In the genomic region with DNA sequence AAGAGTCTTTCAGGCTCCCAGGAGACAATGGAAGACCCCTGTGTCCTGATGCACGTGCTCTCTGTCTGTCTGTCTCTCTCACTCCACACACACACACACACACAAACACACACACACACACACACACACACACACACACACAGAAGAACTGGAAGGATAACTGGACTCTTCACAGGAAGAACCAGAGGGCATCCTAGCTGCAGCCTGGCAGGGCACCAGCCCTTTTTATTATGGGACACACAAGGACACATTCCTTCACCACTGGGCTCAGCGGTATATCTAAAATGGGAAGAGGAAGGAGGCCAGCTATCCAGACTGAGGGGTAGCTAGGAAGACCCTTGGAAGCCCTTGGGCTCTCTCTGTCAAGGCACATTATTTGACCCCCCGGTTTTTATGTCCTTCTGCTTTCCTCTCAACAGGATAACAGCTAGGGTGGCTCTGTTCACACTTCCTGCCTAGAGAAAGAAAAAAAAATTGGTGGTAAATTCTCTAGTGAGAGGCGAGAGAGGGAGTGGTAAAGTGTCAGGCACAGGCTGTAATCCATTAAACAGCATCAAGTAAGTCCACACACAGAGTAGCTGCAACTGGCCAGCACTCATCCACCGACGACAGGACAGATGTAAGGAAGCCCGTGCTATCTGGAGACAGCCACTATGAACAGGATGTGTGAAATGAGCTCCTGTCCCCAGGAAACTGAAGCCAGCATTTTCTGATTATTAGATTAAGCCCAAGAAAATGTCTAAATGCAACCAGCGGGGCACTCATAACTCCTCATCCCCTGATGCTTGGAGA, we compare ENCODE assay signal across 12 mouse cellular contexts. TPM values are rescaled to one million over a fixed set of nuclear protein-coding genes. Genes with fewer than 3 reads are reported as not detected.
DNase-seq lines count a peak whose midpoint lies in the region; ATAC-seq lines count a peak whose summit lies in the region.
"Had no signal": no experiment of that assay in that cellular context is flagged by ENCODE, and none has a peak within 500 bp of the region (broad histone marks: within the 10 kb centered on the region; RNA-seq: fewer than 3 reads in every experiment).

No protein-coding gene starts in this region.

- H3K36me3 ChIP-seq in hindbrain, embryonic 13.5 days: no peaks in the 10 kb centered on the region
- H3K36me3 ChIP-seq in hindbrain, embryonic 14.5 days (replicated peaks; ENCODE audit: control insufficient read depth, insufficient read depth): no peaks in the 10 kb centered on the region
- no peaks in the 10 kb centered on the region for H3K36me3 ChIP-seq in embryonic facial prominence, embryonic 10.5 days (replicated peaks)
- 0 out of 2 replicates have a peak, but pooled peaks cover 3% of the 10 kb centered on the region for H3K36me3 ChIP-seq in heart, embryonic 13.5 days
- H3K36me3 ChIP-seq in kidney, embryonic 16.5 days (ENCODE audit: insufficient read depth, low read length): no peaks in the 10 kb centered on the region
- H3K36me3 ChIP-seq: embryonic facial prominence, embryonic 13.5 days; limb, embryonic 15.5 days had no signal

- 0 out of 2 replicates have a peak, but pooled peaks cover 4% of the 10 kb centered on the region for H3K9me3 ChIP-seq in hindbrain, embryonic 13.5 days
- no peaks in the 10 kb centered on the region for H3K9me3 ChIP-seq in hindbrain, embryonic 14.5 days (ENCODE audit: control insufficient read depth, low read length)
- no peaks in the 10 kb centered on the region for H3K9me3 ChIP-seq in embryonic facial prominence, embryonic 10.5 days
- H3K9me3 ChIP-seq in heart, embryonic 13.5 days: no peaks in the 10 kb centered on the region
- 0 out of 2 replicates have a peak, but pooled peaks cover 7% of the 10 kb centered on the region for H3K9me3 ChIP-seq in kidney, embryonic 16.5 days (ENCODE audit: low read length)
- H3K9me3 ChIP-seq: embryonic facial prominence, embryonic 13.5 days; limb, embryonic 15.5 days had no signal

- no peaks in the 10 kb centered on the region for H3K27me3 ChIP-seq in hindbrain, embryonic 13.5 days
- no peaks in the 10 kb centered on the region for H3K27me3 ChIP-seq in hindbrain, embryonic 14.5 days (ENCODE audit: control insufficient read depth, insufficient read depth, low read length)
- H3K27me3 ChIP-seq in embryonic facial prominence, embryonic 10.5 days (replicated peaks; ENCODE audit: low read depth, poor library complexity, severe bottlenecking): no peaks in the 10 kb centered on the region
- no peaks in the 10 kb centered on the region for H3K27me3 ChIP-seq in heart, embryonic 13.5 days (replicated peaks)
- no peaks in the 10 kb centered on the region for H3K27me3 ChIP-seq in kidney, embryonic 16.5 days (ENCODE audit: insufficient read depth, low read length)
- H3K27me3 ChIP-seq: embryonic facial prominence, embryonic 13.5 days; limb, embryonic 15.5 days had no signal

- no peak overlapping the region for H3K4me2 ChIP-seq in hindbrain, embryonic 13.5 days
- H3K4me2 ChIP-seq in hindbrain, embryonic 14.5 days (replicated peaks): no peak overlapping the region
- peak overlapping the region; percentile 36; the same call in 1 of the 2 replicates for H3K4me2 ChIP-seq in heart, embryonic 13.5 days
- H3K4me2 ChIP-seq in kidney, embryonic 16.5 days (replicated peaks; ENCODE audit: low read depth, low read length): no peak overlapping the region
- H3K4me2 ChIP-seq: embryonic facial prominence, embryonic 13.5 days; limb, embryonic 15.5 days had no signal

- no peak for DNase-seq in hindbrain, embryonic 14.5 days (ENCODE audit: low spot score)
- DNase-seq in embryonic facial prominence, embryonic 10.5 days (ENCODE audit: low spot score): no peak
- DNase-seq in frontal cortex, postnatal 25 days (ENCODE audit: low spot score in 2 of 2): no peak
- DNase-seq in right cerebral cortex, adult 18-20 months: no peak

- WGBS in hindbrain, embryonic 13.5 days: 60% methylated on average over 8 of the region's 8 CpGs
- 62% methylated on average over 8 of the region's 8 CpGs for WGBS in hindbrain, embryonic 14.5 days
- WGBS in embryonic facial prominence, embryonic 10.5 days: 54% methylated on average over 8 of the region's 8 CpGs
- WGBS in heart, embryonic 13.5 days: 17% methylated on average over 8 of the region's 8 CpGs
- 24% methylated on average over 8 of the region's 8 CpGs for WGBS in kidney, embryonic 16.5 days

- H3K4me3 ChIP-seq in hindbrain, embryonic 13.5 days: no peak overlapping the region
- H3K4me3 ChIP-seq in hindbrain, embryonic 14.5 days (replicated peaks; ENCODE audit: low read length): no peak overlapping the region
- no peak overlapping the region for H3K4me3 ChIP-seq in embryonic facial prominence, embryonic 10.5 days
- H3K4me3 ChIP-seq in heart, embryonic 13.5 days: no peak overlapping the region
- H3K4me3 ChIP-seq in kidney, embryonic 16.5 days (ENCODE audit: low read length): no peak overlapping the region
- H3K4me3 ChIP-seq: embryonic facial prominence, embryonic 13.5 days; limb, embryonic 15.5 days; myocyte had no signal

- H3K4me1 ChIP-seq in hindbrain, embryonic 13.5 days (replicated peaks): peaks cover 18% of the 10 kb centered on the region
- no peaks in the 10 kb centered on the region; the same call in 1 of the 2 replicates for H3K4me1 ChIP-seq in hindbrain, embryonic 14.5 days (replicated peaks; ENCODE audit: control insufficient read depth, insufficient read depth, low read length)
- peaks cover 10% of the 10 kb centered on the region for H3K4me1 ChIP-seq in embryonic facial prominence, embryonic 10.5 days
- H3K4me1 ChIP-seq in heart, embryonic 13.5 days: peaks cover 72% of the 10 kb centered on the region
- H3K4me1 ChIP-seq in kidney, embryonic 16.5 days (ENCODE audit: insufficient read depth, low read length): no peaks in the 10 kb centered on the region

- no peak for ATAC-seq in hindbrain, embryonic 13.5 days (ENCODE audit: low FRiP score)
- ATAC-seq in hindbrain, embryonic 14.5 days (ENCODE audit: low FRiP score): no peak
- no peak for ATAC-seq in heart, embryonic 13.5 days (ENCODE audit: extremely low read depth, insufficient number of reproducible peaks, low FRiP score, low TSS enrichment)
- ATAC-seq in kidney, embryonic 16.5 days (ENCODE audit: low FRiP score, low TSS enrichment): peak; percentile 57; the same call in 1 of the 2 replicates
- ATAC-seq in cerebellum, adult (ENCODE audit: insufficient number of reproducible peaks, low FRiP score, low TSS enrichment): no peak

- H3K9ac ChIP-seq in hindbrain, embryonic 13.5 days: no peak overlapping the region
- H3K9ac ChIP-seq in hindbrain, embryonic 14.5 days: no peak overlapping the region
- H3K9ac ChIP-seq in heart, embryonic 13.5 days: no peak overlapping the region
- no peak overlapping the region for H3K9ac ChIP-seq in kidney, embryonic 16.5 days (replicated peaks; ENCODE audit: low read length)
- H3K9ac ChIP-seq: embryonic facial prominence, embryonic 13.5 days; limb, embryonic 15.5 days had no signal

- H3K27ac ChIP-seq in hindbrain, embryonic 13.5 days: 0 out of 2 replicates have a peak overlapping the region, but pooled peaks have one; percentile 32
- H3K27ac ChIP-seq in hindbrain, embryonic 14.5 days: no peak overlapping the region
- H3K27ac ChIP-seq in embryonic facial prominence, embryonic 10.5 days (replicated peaks): 0 out of 2 replicates have a peak overlapping the region, but pooled peaks have one; percentile 24
- H3K27ac ChIP-seq in heart, embryonic 13.5 days (replicated peaks): peak overlapping the region; percentile 81
- peak overlapping the region; percentile 64 for H3K27ac ChIP-seq in kidney, embryonic 16.5 days (ENCODE audit: low read length)
- H3K27ac ChIP-seq: embryonic facial prominence, embryonic 13.5 days; limb, embryonic 15.5 days; stomach, postnatal 0 days had no signal

RNA-seq across cellular contexts. Expression of gene Nos1ap, which starts 38.8 kb away (rescaled TPM):
- polyA plus RNA-seq in hindbrain, embryonic 13.5 days (2015; fragmentation: Nextera tagmentation; extraction: Ambion mirVana): 17.8 and 17.9 TPM in 2 replicates
- 14.9 and 18.0 TPM in 2 replicates for polyA plus RNA-seq in hindbrain, embryonic 14.5 days (2014; fragmentation: Nextera tagmentation; extraction: Ambion mirVana)
- polyA plus RNA-seq in embryonic facial prominence, embryonic 10.5 days (2016; fragmentation: Nextera tagmentation; extraction: Ambion mirVana): 6.5 and 8.9 TPM in 2 replicates
- polyA plus RNA-seq in heart, embryonic 13.5 days (2015; fragmentation: Nextera tagmentation; extraction: Ambion mirVana): 17.9 and 21.2 TPM in 2 replicates
- polyA plus RNA-seq in kidney, embryonic 16.5 days (2015; fragmentation: Nextera tagmentation; extraction: Ambion mirVana): 18.0 and 24.1 TPM in 2 replicates
